Mouse (Mus musculus) lung, postnatal 0 days (tissue): ENCODE measurements around the gene Dexi.

Experiments used
- CTCF ChIP-seq: IDR thresholded peaks from 2 replicates; pipeline ENCODE4 v1.5.1; 2016; ENCODE audit warnings: antibody characterized with exemption, mild to moderate bottlenecking
- EP300 ChIP-seq: IDR thresholded peaks from 2 replicates; pipeline ENCODE4 v1.6.1; 2016; ENCODE audit warnings: antibody characterized with exemption, mild to moderate bottlenecking, control low read depth

GRCm38 (mm10) chr16:10465011-10465681 is 77.7 kb downstream of the Dexi start:
- TF ChIP-seq CTCF (no peak), EP300 (peak; percentile 68)
